Mouse (Mus musculus): ENCODE data around the gene Sh3d19. TPM values are rescaled to one million over a fixed set of nuclear protein-coding genes. Genes with fewer than 3 reads are reported as not detected.

Gene Sh3d19
- polyA plus RNA-seq, 1 experiment = 10.6 TPM

- H3K4me1 ChIP-seq (ENCODE audit: control insufficient read depth, insufficient read depth, low read length) = no peaks in the 10 kb centered on the region
- H3K27ac ChIP-seq (ENCODE audit: control insufficient read depth, insufficient read depth, low read depth, low read length) = peak overlapping the region; percentile 25; the same call in 1 of the 2 replicates
- TF ChIP-seq POLR2A (IDR thresholded peaks at IDR 0.05; ENCODE audit: control insufficient read depth, low read depth, low read length) = no peak
- no peaks in the 10 kb centered on the region for H3K27me3 ChIP-seq (ENCODE audit: control insufficient read depth, insufficient read depth, low read length)
- no peak overlapping the region for H3K4me3 ChIP-seq (ENCODE audit: control insufficient read depth, low read depth, low read length)
- H3K36me3 ChIP-seq (ENCODE audit: control insufficient read depth, insufficient read depth, low read length) = no peaks in the 10 kb centered on the region
Observed at GRCm38 (mm10) chr3:86108576-86108975, 137.7 kb downstream of the Sh3d19 start.

- Histone ChIP-seq H3K27ac (ENCODE audit: control insufficient read depth, insufficient read depth, low read depth, low read length) (peak overlapping the region; percentile 25; the same call in 1 of the 2 replicates), H3K4me1 (ENCODE audit: control insufficient read depth, insufficient read depth, low read length) (no peaks in the 10 kb centered on the region), H3K4me3 (ENCODE audit: control insufficient read depth, low read depth, low read length) (no peak overlapping the region), H3K27me3 (ENCODE audit: control insufficient read depth, insufficient read depth, low read length) (no peaks in the 10 kb centered on the region), H3K36me3 (ENCODE audit: control insufficient read depth, insufficient read depth, low read length) (no peaks in the 10 kb centered on the region)
- no peak for TF ChIP-seq POLR2A (IDR thresholded peaks at IDR 0.05; ENCODE audit: control insufficient read depth, low read depth, low read length)
- no peak for TF ChIP-seq CTCF (IDR thresholded peaks at IDR 0.05; ENCODE audit: control insufficient read depth, insufficient read depth, insufficient replicate concordance, low read depth, low read length)
Observed at GRCm38 (mm10) chr3:86109099-86109498, 138.2 kb downstream of the Sh3d19 start.

GRCm38 (mm10) chr3:86110077-86110476 lies 139.2 kb downstream of the Sh3d19 start:
- TF ChIP-seq POLR2A (IDR thresholded peaks at IDR 0.05; ENCODE audit: control insufficient read depth, low read depth, low read length) (no peak), CTCF (IDR thresholded peaks at IDR 0.05; ENCODE audit: control insufficient read depth, insufficient read depth, insufficient replicate concordance, low read depth, low read length) (peak; percentile 40; the same call in 1 of the 2 replicates)
- H3K4me1 ChIP-seq (ENCODE audit: control insufficient read depth, insufficient read depth, low read length) = no peaks in the 10 kb centered on the region
- no peak overlapping the region for H3K27ac ChIP-seq (ENCODE audit: control insufficient read depth, insufficient read depth, low read depth, low read length)

GRCm38 (mm10) chr3:86112766-86113165 lies 141.9 kb downstream of the Sh3d19 start:
- no peaks in the 10 kb centered on the region for H3K27me3 ChIP-seq (ENCODE audit: control insufficient read depth, insufficient read depth, low read length)
- H3K36me3 ChIP-seq (ENCODE audit: control insufficient read depth, insufficient read depth, low read length) = no peaks in the 10 kb centered on the region
- no peak for TF ChIP-seq CTCF (IDR thresholded peaks at IDR 0.05; ENCODE audit: control insufficient read depth, insufficient read depth, insufficient replicate concordance, low read depth, low read length)
- no peak for TF ChIP-seq POLR2A (IDR thresholded peaks at IDR 0.05; ENCODE audit: control insufficient read depth, low read depth, low read length)
- no peak overlapping the region for H3K27ac ChIP-seq (ENCODE audit: control insufficient read depth, insufficient read depth, low read depth, low read length)
- H3K4me3 ChIP-seq (ENCODE audit: control insufficient read depth, low read depth, low read length) = no peak overlapping the region
- H3K4me1 ChIP-seq (ENCODE audit: control insufficient read depth, insufficient read depth, low read length) = no peaks in the 10 kb centered on the region

More at GRCm38 (mm10) chr3:86110077-86110476, 139.2 kb downstream of the Sh3d19 start:
- no peaks in the 10 kb centered on the region for H3K27me3 ChIP-seq (ENCODE audit: control insufficient read depth, insufficient read depth, low read length)
- no peaks in the 10 kb centered on the region for H3K36me3 ChIP-seq (ENCODE audit: control insufficient read depth, insufficient read depth, low read length)
- H3K4me3 ChIP-seq (ENCODE audit: control insufficient read depth, low read depth, low read length) = no peak overlapping the region

- Histone ChIP-seq H3K27me3 (ENCODE audit: control insufficient read depth, insufficient read depth, low read length) (no peaks in the 10 kb centered on the region), H3K4me1 (ENCODE audit: control insufficient read depth, insufficient read depth, low read length) (no peaks in the 10 kb centered on the region), H3K36me3 (ENCODE audit: control insufficient read depth, insufficient read depth, low read length) (no peaks in the 10 kb centered on the region), H3K27ac (ENCODE audit: control insufficient read depth, insufficient read depth, low read depth, low read length) (no peak overlapping the region), H3K4me3 (ENCODE audit: control insufficient read depth, low read depth, low read length) (no peak overlapping the region)
- TF ChIP-seq POLR2A (IDR thresholded peaks at IDR 0.05; ENCODE audit: control insufficient read depth, low read depth, low read length) = no peak
- no peak for TF ChIP-seq CTCF (IDR thresholded peaks at IDR 0.05; ENCODE audit: control insufficient read depth, insufficient read depth, insufficient replicate concordance, low read depth, low read length)
Observed at GRCm38 (mm10) chr3:86114659-86115338, 143.9 kb downstream of the Sh3d19 start.

GRCm38 (mm10) chr3:86116951-86117350 lies 146.0 kb downstream of the Sh3d19 start:
- H3K4me1 ChIP-seq (ENCODE audit: control insufficient read depth, insufficient read depth, low read length) = no peaks in the 10 kb centered on the region
- H3K27me3 ChIP-seq (ENCODE audit: control insufficient read depth, insufficient read depth, low read length) = no peaks in the 10 kb centered on the region
- H3K4me3 ChIP-seq (ENCODE audit: control insufficient read depth, low read depth, low read length) = no peak overlapping the region
- H3K27ac ChIP-seq (ENCODE audit: control insufficient read depth, insufficient read depth, low read depth, low read length) = no peak overlapping the region
- H3K36me3 ChIP-seq (ENCODE audit: control insufficient read depth, insufficient read depth, low read length) = no peaks in the 10 kb centered on the region
- TF ChIP-seq CTCF (IDR thresholded peaks at IDR 0.05; ENCODE audit: control insufficient read depth, insufficient read depth, insufficient replicate concordance, low read depth, low read length) (peak; percentile 21; the same call in 1 of the 2 replicates), POLR2A (IDR thresholded peaks at IDR 0.05; ENCODE audit: control insufficient read depth, low read depth, low read length) (no peak)

GRCm38 (mm10) chr3:86119237-86119932 lies 148.5 kb downstream of the Sh3d19 start:
- no peak for TF ChIP-seq POLR2A (IDR thresholded peaks at IDR 0.05; ENCODE audit: control insufficient read depth, low read depth, low read length)
- TF ChIP-seq CTCF (IDR thresholded peaks at IDR 0.05; ENCODE audit: control insufficient read depth, insufficient read depth, insufficient replicate concordance, low read depth, low read length) = no peak
- no peak overlapping the region for H3K27ac ChIP-seq (ENCODE audit: control insufficient read depth, insufficient read depth, low read depth, low read length)
- H3K4me3 ChIP-seq (ENCODE audit: control insufficient read depth, low read depth, low read length) = no peak overlapping the region
- H3K4me1 ChIP-seq (ENCODE audit: control insufficient read depth, insufficient read depth, low read length) = no peaks in the 10 kb centered on the region
- H3K36me3 ChIP-seq (ENCODE audit: control insufficient read depth, insufficient read depth, low read length) = no peaks in the 10 kb centered on the region
- H3K27me3 ChIP-seq (ENCODE audit: control insufficient read depth, insufficient read depth, low read length) = no peaks in the 10 kb centered on the region

Measured in testis, adult 2 months (tissue).